Mouse (Mus musculus): ENCODE data around the gene Sprr2e. TPM values are rescaled to one million over a fixed set of nuclear protein-coding genes. Genes with fewer than 3 reads are reported as not detected.

The Sprr2e gene
- total RNA-seq (2012; rRNA removed) (not detected in 2 replicates), polyA plus RNA-seq (2012; ENCODE audit: insufficient read depth in 1 of 2, insufficient read length in 2 of 2, low read depth in 1 of 2, low replicate concordance in 2 of 2, missing spikeins in 1 of 2) (not detected)

GRCm38 (mm10) chr3:92351843-92352242 is at the start of gene Sprr2e:
Sprr2e (plus strand) TSS chr3:92352143.
- Histone ChIP-seq H3K9me3 (replicated peaks; ENCODE audit: insufficient read depth, low read length) (no peaks in the 10 kb centered on the region), H3K79me2 (ENCODE audit: control insufficient read depth, insufficient read depth, low read length, poor library complexity) (no peaks in the 10 kb centered on the region), H3K4me1 (ENCODE audit: control insufficient read depth in 1 of 2, insufficient read depth in 2 of 2, low read length in 2 of 2) (no peaks in the 10 kb centered on the region), H3K36me3 (ENCODE audit: control insufficient read depth in 1 of 2, insufficient read depth in 2 of 2, low read length in 2 of 2) (no peaks in the 10 kb centered on the region), H3K9ac (ENCODE audit: control insufficient read depth, low read depth, low read length, poor library complexity, severe bottlenecking) (no peak within 1 kb of the TSS), H3K4me3 (ENCODE audit: control insufficient read depth in 1 of 2, insufficient read depth in 1 of 2, low read depth in 2 of 2, low read length in 2 of 2) (no peak within 1 kb of the TSS), H3K27ac (ENCODE audit: control insufficient read depth, low read depth, low read length) (no peak within 1 kb of the TSS), H3K27me3 (ENCODE audit: control insufficient read depth in 1 of 2, insufficient read depth in 2 of 2, low read length in 2 of 2) (no peaks in the 10 kb centered on the region)
- no peak for TF ChIP-seq MXI1 (IDR thresholded peaks at IDR 0.05; ENCODE audit: low read depth, low read length)
- no peak for TF ChIP-seq MEF2A (IDR thresholded peaks at IDR 0.05; ENCODE audit: extremely low read depth, insufficient replicate concordance, low read depth, low read length, poor library complexity, severe bottlenecking)
- no peak for TF ChIP-seq TCF12 (IDR thresholded peaks at IDR 0.05; ENCODE audit: low read depth, low read length)
- no peak for TF ChIP-seq MAZ (IDR thresholded peaks at IDR 0.05; ENCODE audit: low read depth, low read length)
- no peak for TF ChIP-seq RAD21 (IDR thresholded peaks at IDR 0.05; ENCODE audit: low read depth, low read length)
- TF ChIP-seq E2F4 (IDR thresholded peaks at IDR 0.05; ENCODE audit: borderline replicate concordance, low read depth, low read length) = no peak
- no peak for TF ChIP-seq HCFC1 (IDR thresholded peaks at IDR 0.05; ENCODE audit: low read depth, low read length)
- no peak for TF ChIP-seq RCOR1 (IDR thresholded peaks at IDR 0.05; ENCODE audit: low read depth, low read length)
- no peak for TF ChIP-seq CHD2 (IDR thresholded peaks at IDR 0.05; ENCODE audit: low read length)
- TF ChIP-seq MYC (IDR thresholded peaks at IDR 0.05; ENCODE audit: low read depth, low read length) = no peak
- no peak for TF ChIP-seq USF2 (IDR thresholded peaks at IDR 0.05; ENCODE audit: borderline replicate concordance in 1 of 2, insufficient read depth in 1 of 2, low read depth in 1 of 2, low read length in 2 of 2)
- DNase-seq (ENCODE audit: low read depth, low spot score) = no peak

DNA sequence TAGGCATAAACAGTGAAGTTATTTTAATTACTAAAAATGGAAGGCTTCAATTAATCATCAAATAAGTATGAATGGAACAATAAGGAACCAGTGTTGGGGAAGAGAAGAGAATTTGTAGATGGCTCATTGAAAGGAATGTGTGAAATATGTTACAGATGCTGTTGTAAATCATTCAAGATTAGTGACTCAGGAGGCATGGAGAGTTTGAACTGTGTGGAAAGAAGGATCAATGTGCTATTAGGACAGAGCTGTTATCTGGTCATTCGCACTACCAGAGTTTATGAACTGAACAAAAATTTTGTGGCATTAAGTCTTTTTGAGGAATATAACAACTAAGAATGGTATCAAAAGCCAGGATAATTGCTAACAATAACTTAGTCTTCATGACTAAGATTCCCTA is 44.5 kb upstream of the Sprr2e start:
- no peak overlapping the region for H3K4me3 ChIP-seq (ENCODE audit: control insufficient read depth in 1 of 2, insufficient read depth in 1 of 2, low read depth in 2 of 2, low read length in 2 of 2)
- H3K79me2 ChIP-seq (ENCODE audit: control insufficient read depth, insufficient read depth, low read length, poor library complexity) = no peaks in the 10 kb centered on the region
- H3K9me3 ChIP-seq (replicated peaks; ENCODE audit: insufficient read depth, low read length) = no peaks in the 10 kb centered on the region
- no peaks in the 10 kb centered on the region for H3K27me3 ChIP-seq (ENCODE audit: control insufficient read depth in 1 of 2, insufficient read depth in 2 of 2, low read length in 2 of 2)
- no peak overlapping the region for H3K27ac ChIP-seq (ENCODE audit: control insufficient read depth, low read depth, low read length)
- no peak for TF ChIP-seq CTCF (IDR thresholded peaks at IDR 0.05 in 2 of 3, conservative IDR thresholded peaks at IDR 0.05 in 1 of 3; ENCODE audit: control insufficient read depth in 1 of 3, insufficient read depth in 1 of 3, low read depth in 2 of 3, low read length in 3 of 3, poor library complexity in 1 of 3, severe bottlenecking in 1 of 3)
- no peak for TF ChIP-seq KAT2A (conservative IDR thresholded peaks at IDR 0.05; ENCODE audit: low read depth, low read length)
- TF ChIP-seq USF1 (IDR thresholded peaks at IDR 0.05; ENCODE audit: low read depth, low read length) = no peak
- TF ChIP-seq E2F4 (IDR thresholded peaks at IDR 0.05; ENCODE audit: borderline replicate concordance, low read depth, low read length) = no peak
- TF ChIP-seq GABPA (IDR thresholded peaks at IDR 0.05; ENCODE audit: low read depth, low read length) = no peak
- no peak for TF ChIP-seq MAFK (IDR thresholded peaks at IDR 0.05; ENCODE audit: borderline replicate concordance, low read depth, low read length)
- no peak for TF ChIP-seq NRF1 (IDR thresholded peaks at IDR 0.05; ENCODE audit: insufficient read depth, low read depth, low read length, poor library complexity, severe bottlenecking)
- TF ChIP-seq POLR2AphosphoS2 (IDR thresholded peaks at IDR 0.05; ENCODE audit: low read length) = no peak
- TF ChIP-seq RAD21 (IDR thresholded peaks at IDR 0.05; ENCODE audit: low read depth, low read length) = no peak
- TF ChIP-seq TBP (IDR thresholded peaks at IDR 0.05; ENCODE audit: low read depth, low read length) = no peak
- TF ChIP-seq ETS1 (IDR thresholded peaks at IDR 0.05; ENCODE audit: low read depth, low read length) = no peak
- TF ChIP-seq NELFE (IDR thresholded peaks at IDR 0.05; ENCODE audit: low read depth, low read length) = no peak
- no peak for TF ChIP-seq EP300 (IDR thresholded peaks at IDR 0.05; ENCODE audit: low read depth in 1 of 2, low read length in 2 of 2)
- no peak for TF ChIP-seq ELF1 (IDR thresholded peaks at IDR 0.05; ENCODE audit: low read depth, low read length)
- no peaks in the 10 kb centered on the region for H3K36me3 ChIP-seq (ENCODE audit: control insufficient read depth in 1 of 2, insufficient read depth in 2 of 2, low read length in 2 of 2)
- no peak overlapping the region for H3K9ac ChIP-seq (ENCODE audit: control insufficient read depth, low read depth, low read length, poor library complexity, severe bottlenecking)
- no peaks in the 10 kb centered on the region for H3K4me1 ChIP-seq (ENCODE audit: control insufficient read depth in 1 of 2, insufficient read depth in 2 of 2, low read length in 2 of 2)
- DNase-seq (ENCODE audit: low read depth, low spot score) = no peak

All from MEL (cell line).